Mouse (Mus musculus) G1E (cell line): Measurements from ENCODE around the gene Mapk3.

Experiments used
- CTCF ChIP-seq: IDR thresholded peaks from 2 replicates; pipeline ENCODE4 v1.5.1; 2012; ENCODE audit warnings: low read depth, low read length, inconsistent platforms, mixed read lengths
- GATA1 ChIP-seq: IDR thresholded peaks from 2 replicates; pipeline ENCODE4 v1.6.1; 2012; ENCODE audit warnings: borderline replicate concordance, low read length, inconsistent platforms, mixed read lengths
- TAL1 ChIP-seq: conservative IDR thresholded peaks from 2 replicates; pipeline ENCODE4 v1.6.1; 2012; ENCODE audit warnings: low read depth, low read length, inconsistent platforms, mixed read lengths

GRCm38 (mm10) chr7:126725077-126725476 is 34.3 kb upstream of the Mapk3 start:
- TF ChIP-seq GATA1 (no peak), CTCF (no peak), TAL1 (no peak)
